Mouse (Mus musculus) T-helper 17 cell (primary cell): ENCODE results near the gene Tbc1d30.

Experiments used
- in situ Hi-C, 2 experiments: fragments of 300-600 bp; cut with MboI, MseI; formaldehyde crosslinking; loops; 1 replicate in 1 of 2; 2 replicates in 1 of 2; pipeline ENCODE4 v1.15.1; 2025; ENCODE audit warnings: high pct_unique_total_duplicates in 2 of 2

Gene Tbc1d30

DNA sequence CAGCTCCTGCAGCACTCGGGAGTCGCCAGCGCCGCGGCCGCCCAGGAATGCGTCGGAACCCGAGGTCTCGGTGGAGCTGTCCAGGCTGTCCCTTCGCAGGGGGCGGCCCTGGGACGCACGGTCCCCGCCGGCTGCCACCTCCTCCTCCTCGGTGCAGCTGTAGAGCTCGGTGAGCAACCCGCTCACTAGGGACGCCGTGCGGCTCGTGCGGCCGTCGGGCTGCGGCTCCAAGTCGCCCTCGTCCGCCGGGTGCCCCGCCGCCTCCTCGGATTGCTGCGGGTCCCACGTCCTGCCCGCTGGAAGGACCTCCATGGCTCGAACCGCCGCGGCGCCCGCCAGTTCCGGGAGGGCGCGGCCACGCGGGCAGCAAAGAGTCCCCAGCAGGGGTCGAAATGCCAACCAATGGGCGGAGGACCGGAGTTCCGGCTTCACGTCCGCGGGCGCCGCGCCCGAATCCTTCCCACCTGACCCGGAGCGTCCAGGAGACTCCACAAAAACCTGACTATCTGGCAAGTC, at the start of gene Tbc1d30:
TSS of gene Tbc1d30 (minus strand) at position 213 of the 516 bp plus-strand sequence.
- in situ Hi-C loops: no loop called here

DNA sequence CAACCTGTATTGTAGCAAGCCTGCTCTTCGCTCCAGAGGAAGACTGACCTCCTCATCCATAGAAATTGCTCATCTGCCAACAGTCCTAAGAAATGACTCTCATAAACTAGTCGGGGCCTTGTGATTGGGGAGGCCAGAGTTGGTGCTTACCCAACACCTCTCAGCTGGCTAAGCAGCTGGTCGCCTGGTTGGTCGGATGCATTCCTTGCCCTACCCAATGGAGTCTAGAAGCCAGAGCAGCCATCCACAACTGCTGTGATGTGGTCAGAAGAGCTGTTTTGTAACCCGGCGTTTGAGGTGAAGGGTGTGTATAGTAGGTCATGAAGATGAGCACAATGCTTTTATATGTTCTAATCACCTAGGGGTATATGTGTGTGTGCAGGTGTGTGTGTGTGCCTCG, 47.5 kb upstream of the Tbc1d30 start:
- in situ Hi-C loops: no loop called here

DNA sequence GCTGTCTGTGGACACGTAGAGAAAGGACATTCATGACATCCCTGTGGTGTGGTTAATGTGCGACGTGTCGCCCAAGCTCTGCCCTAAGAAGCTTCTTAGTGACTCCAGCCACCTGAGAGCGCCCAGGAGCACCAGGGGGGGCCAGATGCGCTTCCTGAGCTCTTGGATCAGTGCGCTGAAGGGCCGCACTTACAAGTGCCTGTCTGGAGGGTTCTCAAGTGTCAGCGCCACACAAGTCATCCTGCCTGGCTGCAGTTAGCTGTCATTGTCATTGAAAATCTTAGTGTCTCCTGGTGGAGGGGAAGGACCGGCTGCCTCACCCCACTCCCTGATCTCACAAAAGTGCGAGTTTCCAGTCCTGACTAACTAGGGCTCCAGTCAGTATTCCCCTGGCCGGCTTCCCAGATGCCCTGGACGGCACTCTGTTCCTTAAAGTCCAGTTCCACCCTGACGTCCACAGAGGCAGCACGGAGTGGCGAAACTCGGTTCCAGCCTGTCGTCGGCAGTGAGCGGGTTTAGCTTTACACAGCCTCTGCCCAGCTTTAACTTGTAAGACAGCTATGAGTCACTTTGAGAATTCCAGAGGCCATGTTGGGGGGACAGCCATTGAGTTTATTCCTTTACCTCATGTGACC, 44.6 kb upstream of the Tbc1d30 start:
- in situ Hi-C loops: no loop called here

DNA sequence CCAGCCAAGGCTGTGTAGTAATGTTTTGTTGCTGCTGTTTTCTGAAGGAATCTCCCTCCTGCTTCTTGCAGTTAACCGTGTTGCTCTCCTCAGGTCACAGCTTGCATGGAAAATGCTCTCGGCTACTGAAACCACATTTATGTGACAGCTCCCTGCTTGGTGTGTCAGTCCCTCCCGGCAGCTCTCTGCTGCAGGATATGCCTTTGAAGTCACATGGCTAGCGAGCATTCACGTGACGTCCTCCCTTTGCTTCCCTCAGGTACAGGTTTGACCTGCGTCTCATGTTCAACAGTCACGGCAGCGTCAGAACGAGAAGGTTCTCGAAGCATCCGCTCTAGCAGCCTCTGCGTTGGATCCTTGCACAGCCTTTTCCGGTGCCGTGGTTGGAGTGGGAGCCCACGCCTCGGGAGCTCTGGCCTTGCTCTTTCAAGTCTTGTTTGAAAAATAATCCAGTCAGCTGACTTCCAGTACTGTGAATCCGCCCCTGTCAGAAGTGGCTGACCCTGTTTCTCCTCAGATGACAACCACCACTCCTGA, 43.8 kb upstream of the Tbc1d30 start:
- in situ Hi-C loops: no loop called here

DNA sequence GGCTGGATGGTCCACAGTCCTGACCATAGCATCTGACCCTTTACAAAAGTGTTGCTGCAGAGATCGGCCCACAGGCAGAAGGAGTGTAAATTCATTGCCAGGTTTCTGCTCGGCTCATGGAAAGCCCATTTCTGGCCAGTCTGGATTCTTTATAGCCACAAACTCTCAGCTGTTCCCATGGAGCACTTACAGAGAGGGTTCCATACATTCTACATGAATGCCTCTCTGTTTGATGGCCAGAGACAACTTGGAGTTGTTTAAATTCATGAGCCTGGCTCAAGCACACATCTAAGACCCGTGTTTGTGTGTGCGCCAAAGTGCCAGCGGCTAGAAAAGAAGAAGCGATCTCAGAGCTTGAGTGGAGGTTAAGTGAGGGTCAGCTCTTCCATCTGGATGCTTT, 43.2 kb upstream of the Tbc1d30 start:
- in situ Hi-C loops: no loop called here

DNA sequence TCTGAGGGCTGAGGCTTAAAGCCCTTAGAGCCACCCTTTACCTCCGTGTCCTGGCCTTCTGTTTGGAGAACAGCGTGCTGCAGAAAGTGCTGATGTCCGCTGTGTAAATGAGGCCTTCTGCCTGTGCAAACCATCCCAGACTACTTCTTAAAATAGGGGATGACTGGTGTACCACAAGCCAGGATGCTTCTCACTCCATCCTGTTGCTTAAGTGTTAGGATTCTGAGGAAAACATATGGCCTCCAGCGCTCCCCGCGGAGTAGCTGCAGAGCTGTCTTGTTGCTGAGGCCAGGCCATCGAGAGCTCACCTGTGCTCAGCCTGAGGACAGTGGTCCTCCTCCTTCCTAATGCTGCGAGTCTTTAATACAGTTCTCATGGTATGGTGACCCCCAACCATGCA, 40.8 kb upstream of the Tbc1d30 start:
- in situ Hi-C loops: no loop called here

DNA sequence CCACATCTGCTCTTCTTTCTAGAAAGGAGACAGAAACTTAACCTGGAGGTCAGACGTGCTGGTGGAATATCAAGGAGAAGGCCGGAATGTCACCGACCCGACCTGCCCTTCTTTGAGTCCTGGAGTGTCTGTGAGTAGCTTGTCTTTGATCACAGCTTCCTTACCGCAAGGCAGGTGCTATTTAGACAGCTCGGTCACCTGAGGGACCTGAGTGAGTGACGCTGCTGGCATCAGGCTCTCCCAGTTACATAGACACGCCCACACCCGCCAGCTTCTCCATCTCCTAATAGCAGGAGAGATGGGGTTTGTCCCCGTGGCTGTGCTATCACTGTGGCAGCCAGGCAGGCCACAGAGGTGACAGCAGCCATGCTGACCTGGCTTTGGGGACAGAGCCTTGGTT, 39.5 kb upstream of the Tbc1d30 start:
- in situ Hi-C loops: no loop called here

DNA sequence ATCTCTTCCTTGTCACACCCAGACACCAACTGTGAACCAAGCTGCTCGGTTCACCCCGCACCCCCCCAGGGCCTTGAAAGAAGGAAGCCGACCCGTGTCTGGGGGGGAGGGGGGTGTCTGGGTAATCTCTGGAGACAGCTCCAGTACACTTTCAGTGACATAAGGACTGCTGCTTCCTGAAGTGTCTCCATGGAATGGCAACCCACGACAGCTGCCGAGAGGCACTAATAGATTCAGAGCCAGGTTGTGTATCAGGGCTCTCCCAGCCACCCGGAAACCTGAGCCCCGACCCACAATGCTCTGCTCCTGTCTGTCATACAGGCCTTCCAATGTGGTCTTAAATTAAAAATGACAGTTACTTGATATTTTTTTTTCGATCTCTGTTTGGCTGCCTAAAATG, 35.3 kb upstream of the Tbc1d30 start:
- in situ Hi-C loops: no loop called here

DNA sequence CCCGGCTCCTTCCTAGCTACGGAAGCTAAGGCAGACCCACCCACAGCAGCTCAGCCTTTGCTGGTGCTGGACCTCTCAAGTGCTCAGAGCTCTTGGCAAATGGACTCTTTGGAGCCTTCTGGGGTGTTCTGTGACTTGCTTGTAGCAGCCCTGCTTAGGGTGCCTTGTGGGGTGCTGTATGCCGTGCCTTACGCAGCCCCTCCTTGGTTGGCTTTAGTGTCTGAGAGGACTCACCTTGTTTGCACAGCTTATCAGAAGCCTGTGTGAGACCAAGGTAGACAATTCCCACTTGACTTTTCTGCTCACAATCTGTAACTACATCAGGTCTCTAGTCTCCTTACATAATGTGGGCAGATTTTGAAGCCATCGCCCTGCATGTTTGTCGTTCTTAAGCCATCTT, 34.6 kb upstream of the Tbc1d30 start:
- in situ Hi-C loops: no loop called here

DNA sequence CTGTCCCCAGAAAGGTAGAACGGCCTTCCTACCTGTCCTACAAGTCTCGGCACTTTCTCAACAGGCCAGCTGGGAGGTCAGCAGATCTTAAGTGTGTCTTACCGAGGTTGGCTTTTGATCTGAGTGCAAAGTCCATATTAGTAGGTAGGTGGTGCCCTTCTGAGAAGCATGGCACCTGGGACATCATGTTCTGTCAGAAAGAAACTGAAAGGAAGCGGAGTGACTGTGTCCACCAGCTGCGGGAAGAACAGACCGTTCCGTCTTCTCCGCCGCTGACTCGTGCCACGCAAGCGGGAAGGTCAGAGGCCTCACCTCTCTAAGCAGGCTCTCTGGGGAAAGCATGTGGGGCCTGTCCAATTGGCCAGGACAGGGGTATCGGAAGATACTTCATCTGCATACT, 33.6 kb upstream of the Tbc1d30 start:
- in situ Hi-C loops: no loop called here

DNA sequence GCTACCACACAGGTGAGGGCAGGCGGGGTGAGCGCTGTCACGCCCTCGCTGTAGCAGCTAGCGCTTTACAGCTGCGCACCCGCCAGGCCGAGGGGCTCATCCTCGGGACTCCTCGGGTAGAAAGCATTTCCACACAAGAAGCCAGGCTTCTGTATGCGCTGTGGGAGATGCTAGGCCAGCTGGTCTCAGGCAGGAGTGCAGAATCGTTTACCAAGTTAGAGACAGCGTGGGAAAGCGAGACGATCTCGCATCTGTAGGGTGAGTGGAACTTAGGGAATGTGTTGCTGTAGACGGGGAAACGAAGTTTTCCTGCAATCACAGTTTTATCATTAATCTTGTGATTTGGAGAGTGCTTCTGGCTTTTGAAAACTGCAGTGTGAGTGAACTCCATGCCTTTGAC, 30.2 kb upstream of the Tbc1d30 start:
- in situ Hi-C loops: no loop called here

DNA sequence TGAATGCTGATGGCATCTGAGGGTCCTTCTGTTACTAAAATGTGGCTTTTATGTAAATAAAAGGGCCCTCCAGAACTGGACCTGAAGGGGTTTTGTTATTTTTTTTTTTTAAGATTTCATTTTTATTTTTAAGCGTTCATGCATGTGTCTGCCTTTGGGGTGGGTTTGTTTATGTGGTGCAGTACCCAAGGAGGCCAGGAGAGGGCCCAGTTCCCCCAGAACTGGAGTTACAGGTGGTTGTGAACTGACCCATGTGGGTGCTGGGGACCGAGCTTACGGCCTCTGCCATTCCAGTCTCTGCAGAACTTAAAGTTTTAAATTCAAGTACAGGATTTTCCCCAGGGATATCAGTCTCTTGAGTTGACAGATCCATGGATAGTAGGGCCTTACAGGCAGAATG, 28.3 kb upstream of the Tbc1d30 start:
- in situ Hi-C loops: no loop called here

DNA sequence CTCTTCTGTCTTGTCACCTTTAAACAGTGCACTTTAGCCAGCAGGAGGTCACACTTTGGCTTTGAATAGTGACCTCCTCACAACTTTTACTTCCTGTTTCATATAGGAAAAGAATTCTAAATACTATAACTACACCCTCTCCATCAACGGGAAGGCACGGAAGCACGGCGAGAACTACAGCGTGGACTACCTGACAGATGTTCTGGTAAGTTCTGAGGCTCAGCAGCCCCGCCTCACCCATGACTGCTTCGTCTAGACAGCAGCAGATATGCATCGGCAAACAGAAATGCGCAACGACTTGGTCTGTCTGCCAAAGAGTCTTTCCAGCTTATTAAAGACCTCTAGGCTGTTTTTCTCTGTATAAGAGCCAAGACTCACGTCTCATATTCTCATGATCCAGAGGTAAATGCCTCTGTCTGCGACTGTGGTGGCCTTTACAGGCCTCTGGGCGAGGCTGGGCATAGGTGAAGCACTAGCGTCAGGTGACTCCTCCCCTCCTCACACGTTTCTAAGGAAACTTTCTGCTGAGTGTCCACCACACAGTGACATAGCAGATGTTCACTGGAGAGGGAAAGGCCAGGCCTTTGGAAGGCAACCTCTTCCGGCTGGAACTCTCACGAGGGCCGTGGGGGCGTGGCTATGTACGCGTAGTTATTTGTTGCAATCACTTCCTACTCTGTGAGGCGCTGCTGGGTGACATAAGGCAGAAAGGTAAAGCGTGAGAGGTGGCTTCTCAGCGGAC, 25.6 kb upstream of the Tbc1d30 start:
- in situ Hi-C loops: no loop called here

DNA sequence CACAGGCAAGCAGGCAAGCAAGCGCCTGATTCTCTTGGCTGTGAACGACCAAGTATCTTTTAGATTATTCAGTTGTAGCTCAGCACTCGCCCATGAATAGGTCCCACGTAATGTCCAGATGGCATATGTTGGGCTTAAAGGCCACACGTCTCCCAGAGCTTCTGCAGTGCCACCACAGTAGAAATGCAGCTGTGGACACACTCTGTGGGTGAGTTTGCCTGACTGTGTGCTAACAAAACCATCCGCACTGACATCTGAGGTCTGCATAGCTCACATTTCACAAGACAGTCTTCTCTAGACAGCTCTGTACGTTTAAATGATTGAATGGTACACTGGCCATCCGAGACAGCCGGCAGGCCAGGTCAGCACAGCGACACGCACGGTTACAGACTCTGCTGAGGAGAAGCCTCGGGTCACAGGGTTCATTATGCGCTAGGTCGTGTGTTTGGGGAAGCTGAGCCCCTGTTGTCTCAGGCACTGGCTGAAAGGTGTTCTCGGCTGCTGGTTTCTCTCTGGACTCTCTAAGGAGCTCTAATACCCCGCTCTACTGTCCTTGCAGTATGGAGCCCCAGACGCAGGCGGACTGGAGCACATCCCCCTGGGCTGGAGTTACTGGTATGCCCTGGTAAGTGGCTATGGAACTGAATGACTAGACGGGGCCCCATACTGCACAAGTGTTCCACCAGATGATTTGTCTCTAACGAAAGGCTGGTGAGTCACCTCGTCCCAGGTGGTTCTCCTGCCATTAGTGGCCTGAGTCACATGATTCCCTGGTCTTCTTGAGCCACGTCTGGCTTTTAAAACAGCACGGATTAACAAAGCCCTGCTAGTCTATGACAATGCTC, 24.8 kb upstream of the Tbc1d30 start:
- in situ Hi-C loops: no loop called here

DNA sequence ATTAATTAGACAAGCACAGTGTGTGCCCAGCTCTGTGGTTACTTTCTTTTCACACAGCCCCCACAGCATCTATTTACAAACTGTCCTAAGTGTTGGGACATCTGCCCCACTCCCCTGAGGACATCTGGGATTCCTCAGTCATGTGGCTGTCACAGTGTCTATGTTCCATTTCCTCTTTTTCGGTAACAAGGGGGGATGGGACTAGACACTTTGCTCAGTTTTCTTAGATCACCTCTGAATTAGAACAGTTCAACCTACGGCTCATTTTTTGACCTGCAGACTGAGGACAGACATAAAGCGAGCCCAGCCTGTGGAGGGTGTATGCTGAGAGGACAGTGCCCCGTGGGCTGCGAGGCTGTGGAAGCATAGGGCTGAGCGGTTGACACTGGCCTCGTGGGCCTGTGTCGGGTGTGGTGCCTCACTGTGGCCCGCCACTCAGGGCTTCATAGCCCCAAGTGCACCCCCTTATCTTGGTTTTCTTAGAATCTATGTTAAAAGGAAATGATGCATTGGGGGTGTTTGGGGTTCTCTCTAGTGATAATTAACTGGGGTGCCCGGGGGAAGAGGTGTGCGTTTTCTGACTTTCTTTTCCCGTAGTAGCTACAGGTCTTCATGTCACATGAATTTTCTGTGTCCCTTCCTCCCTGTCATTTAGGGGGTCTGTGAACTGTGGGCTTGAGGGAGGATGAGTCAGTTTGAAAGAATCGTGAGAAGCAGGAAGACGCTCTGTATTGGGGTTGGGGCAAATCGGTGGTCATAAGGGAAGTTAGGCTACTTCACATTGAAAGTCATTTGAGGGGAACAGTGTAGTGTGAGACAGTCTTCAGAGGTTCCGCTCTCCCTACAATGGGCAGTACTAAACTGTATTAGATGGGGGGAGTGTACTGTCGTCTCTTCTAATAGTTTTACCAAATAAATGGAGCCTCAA, 23.9 kb upstream of the Tbc1d30 start:
- in situ Hi-C loops: no loop called here

DNA sequence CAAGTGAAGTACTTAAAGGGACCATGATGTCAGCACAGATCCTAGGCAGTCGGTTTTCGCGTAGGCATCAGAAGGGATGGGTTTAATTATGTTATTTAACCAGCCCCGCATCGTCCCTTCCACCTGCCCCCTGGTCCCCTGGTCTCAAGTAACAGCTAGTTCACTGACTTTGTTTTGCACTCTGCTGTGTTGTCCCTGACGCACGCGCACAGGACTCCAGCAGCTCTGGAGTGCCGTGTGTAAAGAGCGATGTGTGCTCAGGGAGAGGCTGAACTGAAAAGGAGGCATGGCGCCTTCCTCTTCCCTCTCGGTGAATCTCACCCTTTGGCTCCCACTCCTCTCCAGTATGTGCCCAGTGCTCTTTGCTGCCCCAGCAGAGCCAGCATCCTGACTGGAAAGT, 22.9 kb upstream of the Tbc1d30 start:
- in situ Hi-C loops: no loop called here

DNA sequence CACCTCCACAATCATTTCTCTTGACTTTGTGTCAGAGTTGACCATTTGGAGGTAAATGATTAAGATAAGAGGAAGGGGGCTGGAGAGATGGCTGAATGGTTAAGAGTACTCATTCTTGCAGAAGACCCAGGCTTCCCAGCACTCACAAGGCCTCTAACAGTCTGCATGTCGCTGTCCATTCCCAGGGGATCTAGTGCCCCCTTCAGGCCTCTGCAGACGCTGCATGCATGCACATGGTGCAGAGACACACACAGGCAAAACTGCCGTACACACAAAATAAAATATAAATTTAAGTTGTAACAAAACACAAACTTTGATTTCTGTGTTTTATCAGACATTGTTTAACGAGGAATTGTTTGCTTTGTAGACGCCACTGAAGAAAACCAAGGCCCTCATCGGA, 19.7 kb upstream of the Tbc1d30 start:
- in situ Hi-C loops: no loop called here

DNA sequence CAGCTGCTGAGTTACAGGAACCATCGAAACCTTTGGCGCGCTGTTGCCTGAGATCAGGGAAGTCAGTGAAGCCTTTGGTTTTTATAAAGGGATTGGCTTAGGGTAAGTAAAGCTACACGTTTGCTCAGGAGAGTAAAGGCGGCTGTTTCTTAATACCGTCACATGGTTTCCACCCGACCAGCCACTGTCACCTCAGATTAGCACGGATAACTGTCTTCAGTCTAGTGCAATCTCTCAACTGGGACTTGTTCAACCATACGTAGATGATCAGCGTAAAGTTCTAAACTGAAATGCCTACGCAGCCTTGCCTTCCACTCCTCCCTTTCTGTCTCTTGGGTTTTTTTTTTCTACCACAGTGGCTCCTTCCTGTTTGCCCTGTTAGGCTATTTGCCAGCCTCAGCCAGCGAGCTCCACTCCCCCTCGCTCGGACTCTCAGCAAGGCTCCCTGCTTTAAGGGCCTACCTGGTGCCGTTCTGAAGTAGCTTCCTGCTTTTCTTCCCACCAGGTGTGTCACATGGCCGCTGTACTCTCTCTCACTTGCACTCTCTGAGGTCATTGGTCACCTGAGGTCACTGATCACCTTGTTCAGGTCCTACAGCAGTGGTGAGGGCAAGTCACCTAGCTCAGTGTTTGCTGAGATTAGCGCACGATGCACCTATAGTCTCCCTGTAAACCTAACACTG, 17.8 kb upstream of the Tbc1d30 start:
- in situ Hi-C loops: loop anchor here in 1 of 2 experiments (10.0 kb wide), 1 partner anchor 1036 kb away; no protein-coding TSS in a partner anchor

DNA sequence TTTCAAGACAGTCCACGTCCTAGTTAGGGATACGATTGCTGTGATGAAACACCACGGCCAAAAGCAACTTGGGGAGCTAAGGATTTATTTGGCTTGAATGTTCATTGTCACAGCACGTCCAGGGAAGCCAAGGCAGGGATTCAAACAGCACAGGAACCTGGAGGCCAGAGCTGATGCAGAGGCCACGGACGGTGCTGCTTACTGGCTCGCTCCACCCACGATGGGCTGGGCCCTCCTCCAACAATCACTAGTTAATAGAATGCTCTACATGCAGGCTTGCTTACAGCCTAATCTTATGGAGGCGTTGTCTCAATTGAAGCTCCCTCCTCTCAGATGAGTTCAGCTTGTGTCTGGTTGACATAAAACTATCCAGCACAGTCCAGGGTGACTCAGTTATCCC, 16.7 kb upstream of the Tbc1d30 start:
- in situ Hi-C loops: loop anchor here in 1 of 2 experiments (10.0 kb wide), 1 partner anchor 1037 kb away; no protein-coding TSS in a partner anchor

DNA sequence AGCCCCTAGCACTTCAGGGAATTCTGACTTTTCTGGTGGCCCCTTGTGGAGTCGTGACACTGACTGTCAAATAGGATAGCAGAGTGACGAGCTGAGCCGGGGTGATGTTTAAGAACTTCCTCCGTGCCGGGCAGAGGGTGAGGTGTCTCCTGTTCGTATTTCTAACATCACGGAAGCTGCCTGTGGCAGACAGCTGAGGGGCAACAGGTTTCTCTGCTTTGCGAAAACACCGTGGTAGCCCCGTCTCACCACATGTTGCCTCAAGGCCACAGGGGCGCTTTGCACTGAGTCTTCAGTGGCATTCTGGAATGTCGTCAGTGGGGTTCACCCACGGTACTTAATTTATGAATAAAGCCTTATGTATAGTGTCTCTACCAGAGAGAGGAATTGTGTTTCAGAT, 16.2 kb upstream of the Tbc1d30 start:
- in situ Hi-C loops: loop anchor here in 1 of 2 experiments (10.0 kb wide), 1 partner anchor 1038 kb away; no protein-coding TSS in a partner anchor
